Mouse (Mus musculus) kidney, embryonic 16.5 days (tissue): ENCODE measurements around the gene Cyp2d26. TPM values are rescaled to one million over a fixed set of nuclear protein-coding genes. Genes with fewer than 3 reads are reported as not detected.
"Not testable (repeated sequence)": the region's sequence is repeated elsewhere in the genome, so short reads cannot be mapped to it uniquely, and the experiment has no call there.

ENCODE experiments used
- ATAC-seq: fragments of 200-750 bp; cut with Nextera tagmentation; 2 replicates; pipeline ENCODE4 v1.8.0; 2017; ENCODE audit warnings: moderate TSS enrichment; ENCODE audit not compliant: low FRiP score, low TSS enrichment
- H3K27ac ChIP-seq: fragments of 300-500 bp; sonication (generic); 2 replicates; pipeline ENCODE4 v1.5.1; 2014; ENCODE audit warnings: low read length
- H3K27me3 ChIP-seq: fragments of 300-500 bp; sonication (generic); 2 replicates; pipeline ENCODE4 v1.6.1; 2014; ENCODE audit warnings: low read length, control low read depth, mixed read lengths; ENCODE audit not compliant: insufficient read depth
- H3K36me3 ChIP-seq: fragments of 300-500 bp; sonication (generic); 2 replicates; pipeline ENCODE4 v1.6.1; 2014; ENCODE audit warnings: low read length, control low read depth, mixed read lengths; ENCODE audit not compliant: insufficient read depth
- H3K4me1 ChIP-seq: fragments of 300-500 bp; sonication (generic); 2 replicates; pipeline ENCODE4 v1.6.1; 2014; ENCODE audit warnings: low read length, control low read depth, mixed read lengths; ENCODE audit not compliant: insufficient read depth
- H3K4me2 ChIP-seq: fragments of 300-500 bp; sonication (generic); replicated peaks from 2 replicates; pipeline ENCODE4 v1.6.1; 2014; ENCODE audit warnings: low read depth, low read length
- H3K4me3 ChIP-seq: fragments of 300-500 bp; sonication (generic); 2 replicates; pipeline ENCODE4 v1.5.1; 2014; ENCODE audit warnings: mild to moderate bottlenecking, low read length
- H3K9ac ChIP-seq: fragments of 300-500 bp; sonication (generic); replicated peaks from 2 replicates; pipeline ENCODE4 v1.6.1; 2014; ENCODE audit warnings: low read length
- H3K9me3 ChIP-seq: fragments of 300-500 bp; sonication (generic); 2 replicates; pipeline ENCODE4 v1.6.1; 2016; ENCODE audit warnings: low read length, control low read depth
- WGBS: fragments of 180-500 bp; shearing (Covaris S2); extraction: QIAGEN DNeasy Blood & Tissue Kit; methylation state at CpG from one replicate; pipeline ENCODE4 v1.1.7; 2014; 5-methylcytosine and 5-hydroxymethylcytosine counted together
- microRNA-seq: library from miRNA; unstranded; fragments of <30 nt; microRNA quantifications from one replicate; pipeline ENCODE4, GENCODE M21; 2016
- polyA plus RNA-seq: library from polyadenylated mRNA; unstranded; fragments of >200 nt; fragmentation: Nextera tagmentation; extraction: Ambion mirVana; gene quantifications from 2 replicates; pipeline ENCODE4 v1.2.1, GENCODE M21; 2015

Cyp2d26 gene
- polyA plus RNA-seq, 1 experiment from 2014 or later: 58.2 TPM

GRCm38 (mm10) chr15:82777856-82778255 lies 16.2 kb downstream of the Cyp2d26 start:
- not testable (repeated sequence) for H3K4me1 ChIP-seq, H3K9me3 ChIP-seq, H3K36me3 ChIP-seq, H3K9ac ChIP-seq, ATAC-seq, H3K27ac ChIP-seq, H3K4me3 ChIP-seq, H3K4me2 ChIP-seq, H3K27me3 ChIP-seq
- WGBS: 85% methylated on average over 5 of the region's 5 CpGs

- H3K36me3 ChIP-seq: no peaks in the 10 kb centered on the region
- H3K9me3 ChIP-seq: no peaks in the 10 kb centered on the region
- H3K27me3 ChIP-seq: no peaks in the 10 kb centered on the region
- no peaks in the 10 kb centered on the region for H3K4me1 ChIP-seq
- no peak overlapping the region for H3K9ac ChIP-seq
- no peak overlapping the region for H3K4me3 ChIP-seq
- no peak overlapping the region for H3K27ac ChIP-seq
- 85% methylated on average over 2 of the region's 2 CpGs for WGBS
- H3K4me2 ChIP-seq: no peak overlapping the region
- ATAC-seq: no peak
Measured at GRCm38 (mm10) chr15:82765943-82766342, 28.2 kb downstream of the Cyp2d26 start.

- Histone ChIP-seq H3K4me1 (no peaks in the 10 kb centered on the region), H3K9me3 (no peaks in the 10 kb centered on the region), H3K27me3 (no peaks in the 10 kb centered on the region), H3K36me3 (no peaks in the 10 kb centered on the region), H3K4me2 (no peak overlapping the region), H3K4me3 (no peak overlapping the region), H3K27ac (no peak overlapping the region), H3K9ac (no peak overlapping the region)
- WGBS: 80% methylated on average over 6 of the region's 6 CpGs
- ATAC-seq: no peak
Measured at GRCm38 (mm10) chr15:82764881-82765280, 29.2 kb downstream of the Cyp2d26 start.

- H3K27ac ChIP-seq: no peak within 1 kb of the TSS
- no peak within 1 kb of the TSS for H3K4me2 ChIP-seq
- H3K36me3 ChIP-seq: no peaks in the 10 kb centered on the region
- WGBS: 94% methylated on average over 9 of the region's 9 CpGs
- no peaks in the 10 kb centered on the region for H3K27me3 ChIP-seq
- ATAC-seq: no peak
- no peaks in the 10 kb centered on the region for H3K4me1 ChIP-seq
- H3K9me3 ChIP-seq: no peaks in the 10 kb centered on the region
- H3K9ac ChIP-seq: no peak within 1 kb of the TSS
- H3K4me3 ChIP-seq: no peak within 1 kb of the TSS
Measured at GRCm38 (mm10) chr15:82763631-82764420, 30.3 kb downstream of the Cyp2d26 start, which contains the start of gene Cyp2d40. Cyp2d40 (minus strand) TSS chr15:82764183.

GRCm38 (mm10) chr15:82748141-82748540 lies 46.0 kb downstream of the Cyp2d26 start:
- 49% methylated on average over 1 of the region's 1 CpGs for WGBS

GRCm38 (mm10) chr15:82747516-82747915 lies 46.6 kb downstream of the Cyp2d26 start:
- Histone ChIP-seq H3K9me3 (peaks cover 9% of the 10 kb centered on the region; the same call in 1 of the 2 replicates), H3K4me2 (no peak overlapping the region), H3K4me3 (no peak overlapping the region), H3K4me1 (no peaks in the 10 kb centered on the region), H3K27me3 (no peaks in the 10 kb centered on the region), H3K36me3 (no peaks in the 10 kb centered on the region), H3K27ac (no peak overlapping the region), H3K9ac (no peak overlapping the region)
- no peak for ATAC-seq
- WGBS: 48% methylated on average over 1 of the region's 1 CpGs

More at GRCm38 (mm10) chr15:82748141-82748540, 46.0 kb downstream of the Cyp2d26 start:
- no peaks in the 10 kb centered on the region for H3K27me3 ChIP-seq
- H3K36me3 ChIP-seq: no peaks in the 10 kb centered on the region
- ATAC-seq: no peak
- H3K27ac ChIP-seq: no peak overlapping the region
- H3K9ac ChIP-seq: no peak overlapping the region
- peaks cover 9% of the 10 kb centered on the region; the same call in 1 of the 2 replicates for H3K9me3 ChIP-seq
- no peak overlapping the region for H3K4me3 ChIP-seq
- no peaks in the 10 kb centered on the region for H3K4me1 ChIP-seq
- H3K4me2 ChIP-seq: no peak overlapping the region

Small RNA genes within 50 kb of the gene (microRNA-seq; reads per million reads assigned to microRNA genes)
- not detected for gene Gm27618

Other genes starting within 250 kb of the Cyp2d26 start
- gene Cyp2d12, start 239.2 kb downstream of the Cyp2d26 start, polyA plus RNA-seq: not detected in 2 replicates
- gene Cyp2d34, start 173.3 kb downstream of the Cyp2d26 start, polyA plus RNA-seq: not detected in 2 replicates
- not detected in 2 replicates for gene Cyp2d40, start 30.1 kb downstream of the Cyp2d26 start, polyA plus RNA-seq
- 7.3 and 8.3 TPM in 2 replicates for gene Tcf20, start 193.6 kb upstream of the Cyp2d26 start, polyA plus RNA-seq
- gene Nfam1, start 239.0 kb upstream of the Cyp2d26 start, polyA plus RNA-seq: 2.6 and 3.3 TPM in 2 replicates